Mouse (Mus musculus) testis, adult 2 months (tissue): ENCODE data around the gene Olfr312.

Experiments
- CTCF ChIP-seq: fragments of 200-500 bp; IDR thresholded peaks from 2 replicates; pipeline ENCODE4 v1.5.1; 2012; ENCODE audit warnings: low read depth, mild to moderate bottlenecking, inconsistent platforms, low read length, moderate library complexity; ENCODE audit not compliant: control insufficient read depth, insufficient read depth, insufficient replicate concordance
- POLR2A ChIP-seq: fragments of 200-500 bp; IDR thresholded peaks from 2 replicates; pipeline ENCODE4 v1.6.1; 2012; ENCODE audit warnings: low read depth, mild to moderate bottlenecking, inconsistent platforms, low read length, moderate library complexity; ENCODE audit not compliant: control insufficient read depth

- no peak for TF ChIP-seq CTCF
- peak; percentile 62 for TF ChIP-seq POLR2A
These were observed 18.0 kb downstream of the Olfr312 start, which contains the start of gene Gm12258 for GRCm38 (mm10) chr11:58846919-58847461.
